Mouse (Mus musculus): ENCODE measurements at regions not wholly inside any gene's neighbourhood (a gene's known extent, or its start where the extent isn't known, plus 50 kb on each side); places are given as distances from the start of the nearest gene placed in this dataset.

- TF ChIP-seq CTCF (IDR thresholded peaks at IDR 0.05 in 2 of 3, conservative IDR thresholded peaks at IDR 0.05 in 1 of 3; ENCODE audit: control insufficient read depth in 1 of 3, insufficient read depth in 1 of 3, low read depth in 2 of 3, low read length in 3 of 3, poor library complexity in 1 of 3, severe bottlenecking in 1 of 3): no peak
- TF ChIP-seq POLR2A (IDR thresholded peaks at IDR 0.05; ENCODE audit: control insufficient read depth in 1 of 2, insufficient read depth in 1 of 2, low read depth in 1 of 2, low read length in 2 of 2, poor library complexity in 1 of 2): no peak
- TF ChIP-seq ETS1 (IDR thresholded peaks at IDR 0.05; ENCODE audit: low read depth, low read length): no peak
- no peak for TF ChIP-seq CHD1 (IDR thresholded peaks at IDR 0.05; ENCODE audit: low read depth, low read length)
- TF ChIP-seq SIN3A (IDR thresholded peaks at IDR 0.05; ENCODE audit: low read length): no peak
- no peak for TF ChIP-seq MAX (IDR thresholded peaks at IDR 0.05; ENCODE audit: low read length)
- no peak for TF ChIP-seq HCFC1 (IDR thresholded peaks at IDR 0.05; ENCODE audit: low read depth, low read length)
- TF ChIP-seq TAL1 (IDR thresholded peaks at IDR 0.05; ENCODE audit: low read length): no peak
- no peak for TF ChIP-seq MXI1 (IDR thresholded peaks at IDR 0.05; ENCODE audit: low read depth, low read length)
- no peak for TF ChIP-seq ZC3H11A (IDR thresholded peaks at IDR 0.05; ENCODE audit: low read depth, low read length)
- no peak for TF ChIP-seq MYC (IDR thresholded peaks at IDR 0.05; ENCODE audit: low read depth, low read length)
- no peak for TF ChIP-seq CHD2 (IDR thresholded peaks at IDR 0.05; ENCODE audit: low read length)
These were observed 296.8 kb downstream of the Cxcl12 start for GRCm38 (mm10) chr6:117465165-117465564.
